Mouse (Mus musculus) embryonic facial prominence, embryonic 13.5 days (tissue): ENCODE measurements around the gene Dthd1. TPM values are rescaled to one million over a fixed set of nuclear protein-coding genes. Genes with fewer than 3 reads are reported as not detected.

Source experiments
- ATAC-seq: fragments of 200-750 bp; cut with Nextera tagmentation; 2 replicates; pipeline ENCODE4 v1.8.0; 2017; ENCODE audit warnings: low read depth; ENCODE audit not compliant: insufficient number of reproducible peaks, insufficient read depth, low FRiP score, low TSS enrichment
- H3K27ac ChIP-seq: fragments of 300-500 bp; sonication (generic); 2 replicates; pipeline ENCODE4 v1.5.1; 2015; ENCODE audit warnings: moderate library complexity, mild to moderate bottlenecking, inconsistent platforms
- H3K27me3 ChIP-seq: fragments of 300-500 bp; sonication (generic); 2 replicates; pipeline ENCODE4 v1.6.1; 2015; ENCODE audit warnings: mild to moderate bottlenecking, inconsistent platforms
- H3K36me3 ChIP-seq: fragments of 300-500 bp; sonication (generic); 2 replicates; pipeline ENCODE4 v1.6.1; 2015; ENCODE audit warnings: mild to moderate bottlenecking, inconsistent platforms
- H3K4me1 ChIP-seq: fragments of 300-500 bp; sonication (generic); 2 replicates; pipeline ENCODE4 v1.6.1; 2015; ENCODE audit warnings: inconsistent platforms
- H3K4me2 ChIP-seq: fragments of 300-500 bp; sonication (generic); 2 replicates; pipeline ENCODE4 v1.6.1; 2015; ENCODE audit warnings: moderate library complexity, mild to moderate bottlenecking, inconsistent platforms
- H3K4me3 ChIP-seq: fragments of 300-500 bp; sonication (generic); 2 replicates; pipeline ENCODE4 v1.5.1; 2015; ENCODE audit warnings: mild to moderate bottlenecking, inconsistent platforms
- H3K9ac ChIP-seq: fragments of 300-500 bp; sonication (generic); 2 replicates; pipeline ENCODE4 v1.6.1; 2015; ENCODE audit warnings: mild to moderate bottlenecking, inconsistent platforms
- H3K9me3 ChIP-seq: fragments of 300-500 bp; sonication (generic); 2 replicates; pipeline ENCODE4 v1.6.1; 2016; ENCODE audit warnings: inconsistent platforms
- WGBS: fragments of 180-500 bp; shearing (Covaris S2); methylation state at CpG from one replicate; pipeline ENCODE4 v1.1.7; 2015; ENCODE audit warnings: mixed read lengths; 5-methylcytosine and 5-hydroxymethylcytosine counted together
- polyA plus RNA-seq: library from polyadenylated mRNA; unstranded; fragments of >200 nt; fragmentation: Nextera tagmentation; extraction: Ambion mirVana; gene quantifications from 2 replicates; pipeline ENCODE4 v1.2.1, GENCODE M21; 2015

Gene Dthd1
- polyA plus RNA-seq, 1 experiment from 2014 or later: not detected

- Histone ChIP-seq H3K4me3 (no peak overlapping the region), H3K4me1 (no peaks in the 10 kb centered on the region), H3K27me3 (no peaks in the 10 kb centered on the region), H3K4me2 (no peak overlapping the region), H3K36me3 (no peaks in the 10 kb centered on the region), H3K27ac (no peak overlapping the region), H3K9ac (no peak overlapping the region), H3K9me3 (no peaks in the 10 kb centered on the region)
- WGBS: 56% methylated on average over 1 of the region's 1 CpGs
- no peak for ATAC-seq
Measured at GRCm38 (mm10) chr5:62879530-62879929, 65.9 kb downstream of the Dthd1 start.

DNA sequence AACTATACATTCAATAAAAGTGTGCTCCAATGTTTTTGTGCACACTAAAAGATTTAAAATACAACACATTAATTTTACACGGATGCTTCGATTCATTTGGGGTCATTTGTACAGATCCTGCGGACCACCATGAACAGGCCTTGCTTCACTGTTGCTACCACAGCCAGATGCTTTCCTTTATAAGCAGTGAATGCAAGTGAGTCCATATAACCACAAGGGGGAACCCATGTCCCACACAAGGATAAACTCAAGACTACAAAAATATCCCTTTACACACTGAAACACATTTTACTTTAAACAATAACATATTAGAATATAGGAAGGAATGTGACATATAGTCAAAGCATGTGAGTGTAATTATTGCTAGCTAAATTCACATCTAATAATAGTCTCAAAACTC, 81.7 kb downstream of the Dthd1 start:
- Histone ChIP-seq H3K27me3 (no peaks in the 10 kb centered on the region), H3K9me3 (no peaks in the 10 kb centered on the region)

DNA sequence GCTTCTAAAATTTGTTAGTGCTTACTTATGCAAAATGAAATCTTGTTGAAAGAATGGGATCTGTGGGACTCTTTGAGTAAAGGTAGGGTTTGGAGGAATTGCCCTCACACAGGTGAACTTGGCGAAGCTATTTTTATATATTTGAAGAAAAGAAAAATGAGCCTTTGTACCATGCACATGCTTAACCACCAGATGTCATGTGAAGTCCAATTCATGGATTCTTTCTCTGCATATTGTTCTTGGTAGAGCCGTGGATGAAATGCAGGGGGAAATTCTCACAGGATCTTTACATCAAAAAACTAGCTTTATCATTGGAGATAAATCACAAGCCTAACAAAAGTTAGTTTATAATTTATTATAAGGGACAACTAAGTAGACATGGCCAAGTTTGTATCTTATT, 93.3 kb downstream of the Dthd1 start:
- no peaks in the 10 kb centered on the region for H3K9me3 ChIP-seq
- H3K9ac ChIP-seq: no peak overlapping the region
- H3K4me2 ChIP-seq: no peak overlapping the region
- ATAC-seq: no peak
- no peaks in the 10 kb centered on the region for H3K27me3 ChIP-seq
- 73% methylated on average over 2 of the region's 2 CpGs for WGBS
- no peaks in the 10 kb centered on the region for H3K4me1 ChIP-seq
- no peak overlapping the region for H3K27ac ChIP-seq
- no peak overlapping the region for H3K4me3 ChIP-seq
- H3K36me3 ChIP-seq: no peaks in the 10 kb centered on the region

More for the DNA sequence above, 81.7 kb downstream of the Dthd1 start:
- no peak for ATAC-seq
- no peak overlapping the region for H3K27ac ChIP-seq
- no peaks in the 10 kb centered on the region for H3K36me3 ChIP-seq
- H3K4me1 ChIP-seq: no peaks in the 10 kb centered on the region
- H3K4me2 ChIP-seq: no peak overlapping the region
- WGBS: 62% methylated on average over 3 of the region's 3 CpGs
- no peak overlapping the region for H3K4me3 ChIP-seq
- no peak overlapping the region for H3K9ac ChIP-seq

- Histone ChIP-seq H3K9me3 (no peaks in the 10 kb centered on the region), H3K9ac (no peak overlapping the region), H3K4me2 (no peak overlapping the region), H3K4me3 (no peak overlapping the region), H3K27me3 (no peaks in the 10 kb centered on the region), H3K4me1 (no peaks in the 10 kb centered on the region), H3K27ac (no peak overlapping the region), H3K36me3 (no peaks in the 10 kb centered on the region)
- WGBS: 86% methylated on average over 5 of the region's 5 CpGs
- no peak for ATAC-seq
Measured at GRCm38 (mm10) chr5:62909074-62909473, 95.5 kb downstream of the Dthd1 start.

- Histone ChIP-seq H3K4me3 (no peak overlapping the region), H3K36me3 (no peaks in the 10 kb centered on the region), H3K27me3 (no peaks in the 10 kb centered on the region), H3K4me2 (no peak overlapping the region), H3K9ac (no peak overlapping the region), H3K4me1 (no peaks in the 10 kb centered on the region), H3K27ac (no peak overlapping the region), H3K9me3 (no peaks in the 10 kb centered on the region)
- ATAC-seq: no peak
Measured at GRCm38 (mm10) chr5:62924616-62925015, 111.0 kb downstream of the Dthd1 start.

Other genes starting within 250 kb of the Dthd1 start
- 6.2 and 7.1 TPM in 2 replicates for gene Arap2, start 47.7 kb upstream of the Dthd1 start, polyA plus RNA-seq